Mouse (Mus musculus) liver, embryonic 16.5 days (tissue): ENCODE measurements around the gene Aknad1. TPM values are rescaled to one million over a fixed set of nuclear protein-coding genes. Genes with fewer than 3 reads are reported as not detected.

Source experiments
- ATAC-seq: fragments of 200-750 bp; cut with Nextera tagmentation; 2 replicates; pipeline ENCODE4 v1.8.0; 2017; ENCODE audit warnings: low read depth, mild to moderate bottlenecking, moderate number of reproducible peaks, moderate library complexity
- H3K27ac ChIP-seq: fragments of 300-500 bp; sonication (generic); 2 replicates; pipeline ENCODE4 v1.5.1; 2014; ENCODE audit warnings: mild to moderate bottlenecking, low read length
- H3K27me3 ChIP-seq: fragments of 300-500 bp; sonication (generic); 2 replicates; pipeline ENCODE4 v1.6.1; 2014; ENCODE audit warnings: low read depth, low read length, mixed read lengths; ENCODE audit not compliant: control insufficient read depth, insufficient read depth
- H3K36me3 ChIP-seq: fragments of 300-500 bp; sonication (generic); 2 replicates; pipeline ENCODE4 v1.6.1; 2014; ENCODE audit warnings: mild to moderate bottlenecking; ENCODE audit not compliant: control insufficient read depth, insufficient read depth
- H3K4me1 ChIP-seq: fragments of 300-500 bp; sonication (generic); 2 replicates; pipeline ENCODE4 v1.6.1; 2014; ENCODE audit warnings: low read depth, low read length, mixed read lengths; ENCODE audit not compliant: control insufficient read depth
- H3K4me2 ChIP-seq: fragments of 300-500 bp; sonication (generic); 2 replicates; pipeline ENCODE4 v1.6.1; 2014; ENCODE audit warnings: low read depth, low read length, mixed read lengths
- H3K4me3 ChIP-seq: fragments of 300-500 bp; sonication (generic); 2 replicates; pipeline ENCODE4 v1.5.1; 2014; ENCODE audit warnings: low read depth, mild to moderate bottlenecking, low read length
- H3K9ac ChIP-seq: fragments of 300-500 bp; sonication (generic); 2 replicates; pipeline ENCODE4 v1.6.1; 2014; ENCODE audit warnings: low read depth, low read length
- H3K9me3 ChIP-seq: fragments of 300-500 bp; sonication (generic); replicated peaks from 2 replicates; pipeline ENCODE4 v1.6.1; 2016; ENCODE audit warnings: low read length; ENCODE audit not compliant: control insufficient read depth
- WGBS: fragments of 180-500 bp; shearing (Covaris S2); extraction: QIAGEN DNeasy Blood & Tissue Kit; methylation state at CpG from one replicate; pipeline ENCODE4 v1.1.7; 2014; ENCODE audit not compliant: insufficient replicate concordance; 5-methylcytosine and 5-hydroxymethylcytosine counted together
- polyA plus RNA-seq: library from polyadenylated mRNA; unstranded; fragments of >200 nt; fragmentation: Nextera tagmentation; extraction: Ambion mirVana; gene quantifications from 2 replicates; pipeline ENCODE4 v1.2.1, GENCODE M21; 2015

Gene Aknad1
- polyA plus RNA-seq, 1 experiment from 2014 or later = 0.51 TPM

DNA sequence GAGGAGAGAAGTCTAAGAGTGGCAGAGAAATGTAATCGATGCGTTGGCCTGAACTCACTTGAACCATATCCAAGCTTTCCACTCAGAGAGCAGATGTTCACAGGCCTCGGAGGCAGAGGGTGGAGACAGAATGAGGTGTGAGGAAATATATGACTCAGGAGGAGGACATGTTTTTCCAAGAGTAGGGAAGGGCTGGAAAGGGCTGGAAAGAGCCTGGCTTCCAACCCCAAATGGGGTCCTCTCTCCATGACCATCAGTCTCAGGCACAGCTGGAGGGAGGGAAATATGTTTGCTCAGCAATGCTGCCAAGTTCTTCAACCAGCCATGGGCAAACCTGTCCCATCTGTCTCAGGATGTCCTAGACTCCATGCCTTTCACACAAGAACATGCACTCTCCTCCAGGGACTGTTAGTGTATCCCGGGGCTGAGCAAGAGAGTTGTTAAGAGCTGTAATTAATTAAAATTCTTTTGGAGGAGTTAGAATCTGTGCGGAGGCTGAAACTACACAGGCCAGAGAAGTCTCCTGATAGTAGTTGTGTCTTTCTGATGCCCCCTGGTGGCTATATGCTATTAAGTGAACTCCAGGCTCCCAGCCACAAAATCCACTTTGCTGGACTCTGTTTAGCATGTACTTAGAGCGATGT, 31.4 kb downstream of the Aknad1 start:
- Histone ChIP-seq H3K9me3 (no peaks in the 10 kb centered on the region), H3K4me3 (no peak overlapping the region), H3K4me2 (no peak overlapping the region), H3K27me3 (no peaks in the 10 kb centered on the region; the same call in 1 of the 2 replicates), H3K9ac (no peak overlapping the region), H3K27ac (no peak overlapping the region), H3K4me1 (no peaks in the 10 kb centered on the region; the same call in 1 of the 2 replicates), H3K36me3 (no peaks in the 10 kb centered on the region)
- peak; percentile 66 for ATAC-seq
- WGBS = 35% methylated on average over 6 of the region's 6 CpGs

DNA sequence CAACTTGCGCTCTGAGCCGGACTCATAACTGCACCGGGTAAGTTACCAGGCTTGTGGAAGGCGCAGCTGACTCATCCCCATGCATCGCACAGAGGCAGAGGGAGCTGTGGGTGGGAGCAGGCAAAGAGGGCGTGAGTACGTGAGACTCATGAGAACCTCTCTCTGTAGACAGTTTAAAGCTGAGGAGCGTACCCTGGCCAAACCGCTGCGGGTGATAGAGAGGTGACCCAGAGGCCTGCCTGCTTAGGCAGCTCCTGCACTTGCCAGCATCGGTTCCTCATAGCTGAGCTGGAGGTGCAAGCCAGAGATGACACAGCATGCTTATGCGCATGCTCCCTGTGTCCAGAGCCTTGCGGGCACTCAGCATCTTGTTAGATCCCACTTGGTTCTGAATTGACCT, 32.8 kb downstream of the Aknad1 start:
- WGBS = 79% methylated on average over 13 of the region's 13 CpGs
- ATAC-seq = no peak
- no peaks in the 10 kb centered on the region for H3K4me1 ChIP-seq
- no peaks in the 10 kb centered on the region; the same call in 1 of the 2 replicates for H3K27me3 ChIP-seq
- H3K9me3 ChIP-seq = no peaks in the 10 kb centered on the region
- H3K36me3 ChIP-seq = no peaks in the 10 kb centered on the region
- no peak overlapping the region for H3K4me2 ChIP-seq
- no peak overlapping the region for H3K4me3 ChIP-seq
- no peak overlapping the region for H3K27ac ChIP-seq
- H3K9ac ChIP-seq = no peak overlapping the region

DNA sequence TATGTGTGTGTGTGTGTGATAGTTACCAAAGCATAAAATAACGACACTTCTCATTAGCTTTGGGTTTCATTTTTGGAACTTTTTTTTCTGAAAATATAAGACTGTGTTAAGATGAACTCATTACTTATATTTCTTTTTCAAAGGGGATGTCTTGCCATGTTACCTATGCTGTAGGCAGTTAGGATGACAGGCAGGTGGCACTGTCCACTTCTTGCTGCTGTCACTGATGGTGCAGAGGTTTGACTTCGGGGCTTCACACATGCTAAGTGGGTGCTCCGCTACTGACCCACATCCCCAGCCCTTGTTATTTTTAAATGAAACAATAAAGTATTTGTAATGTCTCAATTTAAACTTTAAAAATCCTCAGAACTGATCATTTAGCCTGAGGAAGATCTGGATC, 33.4 kb downstream of the Aknad1 start:
- H3K9me3 ChIP-seq = no peaks in the 10 kb centered on the region
- no peak overlapping the region for H3K27ac ChIP-seq
- no peaks in the 10 kb centered on the region; the same call in 1 of the 2 replicates for H3K27me3 ChIP-seq
- H3K9ac ChIP-seq = no peak overlapping the region
- H3K36me3 ChIP-seq = no peaks in the 10 kb centered on the region
- no peak overlapping the region for H3K4me2 ChIP-seq
- 80% methylated on average over 3 of the region's 3 CpGs for WGBS
- no peaks in the 10 kb centered on the region for H3K4me1 ChIP-seq
- no peak overlapping the region for H3K4me3 ChIP-seq
- ATAC-seq = no peak

DNA sequence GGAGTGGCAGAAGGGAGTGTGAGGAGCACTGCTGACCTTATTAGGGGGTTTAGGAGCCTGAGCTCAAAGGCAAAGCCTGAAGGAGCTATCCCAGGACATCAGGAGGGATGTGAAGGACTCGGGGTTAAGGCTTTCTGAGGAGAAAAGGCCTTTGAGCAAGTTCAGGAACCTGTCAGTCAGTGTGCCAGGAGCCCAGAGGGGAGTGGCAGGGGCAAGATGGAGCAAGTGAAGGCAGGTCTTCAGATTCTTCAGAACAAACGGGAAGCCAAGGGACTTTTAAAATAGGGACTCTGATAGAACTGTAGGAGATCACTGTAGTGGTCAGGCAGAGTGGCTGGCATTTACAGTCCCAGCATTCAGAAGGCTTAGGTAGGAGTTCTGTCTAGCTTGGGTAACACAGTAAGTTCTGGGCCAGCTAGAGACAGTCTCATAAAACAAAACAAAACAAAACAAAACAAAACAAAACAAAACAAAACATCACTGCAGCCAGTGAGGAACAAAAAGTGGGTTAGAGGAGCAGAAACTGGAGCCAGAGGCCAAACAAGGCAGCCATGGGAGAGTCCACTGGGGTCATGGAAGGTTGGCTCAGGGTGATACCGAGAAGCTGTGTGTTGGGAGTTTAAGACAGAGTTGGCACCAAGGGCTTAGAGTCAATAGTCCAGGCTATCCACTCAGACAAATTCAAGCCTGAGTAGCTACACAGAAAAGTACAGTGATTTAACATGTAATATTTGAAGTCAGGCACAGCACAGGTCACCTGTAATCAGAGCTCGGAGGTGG, 39.5 kb downstream of the Aknad1 start:
- no peak overlapping the region for H3K4me2 ChIP-seq
- ATAC-seq = no peak
- WGBS = 55% methylated on average over 4 of the region's 4 CpGs
- no peak overlapping the region for H3K4me3 ChIP-seq
- no peaks in the 10 kb centered on the region for H3K9me3 ChIP-seq
- no peaks in the 10 kb centered on the region for H3K4me1 ChIP-seq
- H3K27ac ChIP-seq = no peak overlapping the region
- H3K9ac ChIP-seq = no peak overlapping the region
- H3K27me3 ChIP-seq = no peaks in the 10 kb centered on the region; the same call in 1 of the 2 replicates
- no peaks in the 10 kb centered on the region for H3K36me3 ChIP-seq

DNA sequence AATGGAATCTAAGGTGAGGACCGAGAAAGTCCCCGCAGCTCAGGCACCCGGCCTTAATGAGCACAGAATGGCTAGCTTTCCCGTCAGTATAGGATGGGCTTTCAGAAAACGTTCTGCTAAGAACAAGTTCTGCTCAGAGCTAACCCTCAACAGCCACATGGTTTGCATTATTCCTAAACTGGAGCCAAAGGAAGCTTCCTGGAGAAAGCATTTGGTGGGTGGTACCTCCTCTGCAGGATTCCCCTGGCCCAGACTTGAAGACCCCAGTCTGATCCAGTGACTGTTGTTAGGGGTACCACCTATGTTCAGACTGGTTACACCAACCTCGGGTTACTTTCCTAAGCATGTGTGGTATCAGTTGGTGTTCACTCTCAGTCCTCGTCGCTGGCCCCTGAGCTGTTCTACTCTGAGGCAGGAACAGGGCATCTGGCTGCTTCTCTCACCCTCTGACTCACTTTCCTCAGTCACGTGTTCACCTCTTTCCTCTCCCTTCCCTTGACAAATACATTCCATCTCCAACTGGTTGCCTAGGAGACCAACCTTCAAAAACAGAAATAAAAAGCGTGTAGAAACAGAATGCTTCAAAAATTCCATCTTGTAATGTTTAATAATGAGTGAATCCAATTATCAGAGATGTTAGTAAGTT, 41.9 kb downstream of the Aknad1 start:
- no peaks in the 10 kb centered on the region for H3K27me3 ChIP-seq
- WGBS = 59% methylated on average over 10 of the region's 10 CpGs
- H3K9ac ChIP-seq = no peak overlapping the region
- no peak overlapping the region for H3K4me2 ChIP-seq
- H3K4me1 ChIP-seq = no peaks in the 10 kb centered on the region
- no peak for ATAC-seq
- H3K4me3 ChIP-seq = no peak overlapping the region
- H3K27ac ChIP-seq = no peak overlapping the region
- H3K36me3 ChIP-seq = no peaks in the 10 kb centered on the region
- no peaks in the 10 kb centered on the region for H3K9me3 ChIP-seq

DNA sequence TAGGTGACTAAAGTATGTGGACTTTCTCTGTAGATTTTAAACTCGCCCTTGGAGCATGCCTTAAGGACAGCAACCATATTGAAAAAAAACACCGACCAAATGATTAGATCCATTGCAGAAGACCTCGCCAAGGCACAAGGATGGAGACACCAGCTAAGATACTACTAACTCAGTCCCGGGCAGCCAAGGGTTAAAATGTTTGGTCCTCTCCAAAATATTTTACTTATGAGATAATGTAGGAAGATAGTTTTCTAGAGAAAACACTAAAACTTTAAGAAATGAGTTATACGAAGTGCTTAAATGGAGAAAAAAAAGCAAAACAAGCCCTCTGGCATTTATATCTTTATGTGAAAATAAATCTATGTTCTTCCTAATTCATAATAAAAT, 42.4 kb downstream of the Aknad1 start:
- Histone ChIP-seq H3K27me3 (no peaks in the 10 kb centered on the region), H3K36me3 (no peaks in the 10 kb centered on the region), H3K4me1 (no peaks in the 10 kb centered on the region), H3K4me2 (no peak overlapping the region), H3K9me3 (no peaks in the 10 kb centered on the region), H3K27ac (no peak overlapping the region), H3K9ac (no peak overlapping the region), H3K4me3 (no peak overlapping the region)
- ATAC-seq = no peak
- whole genome bisulfite sequencing = 61% methylated on average over 5 of the region's 5 CpGs

DNA sequence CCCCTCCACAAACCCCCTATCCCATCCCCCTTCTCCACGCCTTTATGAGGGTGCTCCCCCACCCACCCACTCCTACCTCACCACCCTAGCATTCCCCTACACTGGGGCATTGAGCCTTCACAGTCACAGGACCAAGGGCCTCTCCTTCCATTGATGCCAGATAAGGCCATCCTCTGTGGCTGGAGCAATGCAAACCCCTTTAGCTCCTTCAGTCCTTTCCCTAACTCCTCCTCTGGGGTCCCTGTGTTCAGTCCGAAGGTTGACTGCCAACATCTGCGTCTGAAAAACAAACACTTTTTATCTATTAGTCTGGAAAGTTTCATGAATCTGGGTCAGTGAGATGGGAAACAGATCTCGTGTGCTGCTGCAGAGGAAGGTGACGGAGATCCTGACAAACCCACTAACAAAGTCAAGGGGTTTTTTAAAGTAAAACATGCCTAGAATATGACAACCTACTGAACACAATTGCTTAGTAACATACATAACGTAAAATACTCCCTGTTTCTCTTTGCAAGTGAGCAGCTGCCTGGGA, 43.0 kb downstream of the Aknad1 start:
- Histone ChIP-seq H3K27ac (no peak overlapping the region), H3K9ac (no peak overlapping the region), H3K4me3 (no peak overlapping the region), H3K4me1 (no peaks in the 10 kb centered on the region), H3K36me3 (no peaks in the 10 kb centered on the region), H3K4me2 (no peak overlapping the region), H3K9me3 (no peaks in the 10 kb centered on the region), H3K27me3 (no peaks in the 10 kb centered on the region)
- ATAC-seq = no peak
- WGBS = 50% methylated on average over 6 of the region's 6 CpGs

DNA sequence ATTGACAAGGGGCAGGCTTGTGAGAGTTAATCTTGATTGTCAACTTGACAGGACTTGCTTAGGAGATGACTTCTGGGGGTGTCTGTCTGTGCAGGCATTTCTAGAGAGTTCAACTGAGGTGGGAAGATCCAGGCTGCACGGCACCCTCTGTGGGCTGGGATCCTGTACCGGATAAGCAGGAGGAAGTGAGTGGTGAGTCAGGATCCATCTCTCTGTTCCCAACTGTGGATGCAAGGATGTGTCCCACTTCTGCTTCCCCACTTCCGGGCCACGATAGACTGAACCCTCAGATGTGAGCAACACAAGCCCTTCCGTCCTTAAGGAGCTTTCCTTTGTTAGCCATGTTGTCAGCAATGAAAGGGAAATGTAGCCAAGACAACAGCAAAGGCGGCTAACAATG, 47.1 kb downstream of the Aknad1 start:
- H3K4me1 ChIP-seq = peaks cover 2% of the 10 kb centered on the region; the same call in 1 of the 2 replicates
- ATAC-seq = no peak
- H3K9me3 ChIP-seq = no peaks in the 10 kb centered on the region
- no peak overlapping the region for H3K4me3 ChIP-seq
- H3K27me3 ChIP-seq = no peaks in the 10 kb centered on the region
- no peak overlapping the region for H3K9ac ChIP-seq
- WGBS = 58% methylated on average over 6 of the region's 6 CpGs
- H3K36me3 ChIP-seq = no peaks in the 10 kb centered on the region
- H3K4me2 ChIP-seq = no peak overlapping the region
- no peak overlapping the region for H3K27ac ChIP-seq
